Mouse (Mus musculus) midbrain, embryonic 12.5 days (tissue): ENCODE measurements around the gene Phf3. TPM values are rescaled to one million over a fixed set of nuclear protein-coding genes. Genes with fewer than 3 reads are reported as not detected.
A peak's percentile ranks its signal among the peaks of the same experiment; 100 is the strongest.

Experiments
- ATAC-seq: fragments of 200-750 bp; cut with Nextera tagmentation; 2 replicates; pipeline ENCODE4 v1.8.0; 2017; ENCODE audit warnings: low read depth, moderate TSS enrichment, moderate library complexity; ENCODE audit not compliant: low FRiP score
- H3K27ac ChIP-seq: fragments of 300-500 bp; sonication (generic); replicated peaks from 2 replicates; pipeline ENCODE4 v1.5.1; 2016; ENCODE audit warnings: mild to moderate bottlenecking
- H3K27me3 ChIP-seq: fragments of 300-500 bp; sonication (generic); 2 replicates; pipeline ENCODE4 v1.6.1; 2016; ENCODE audit warnings: mild to moderate bottlenecking
- H3K36me3 ChIP-seq: fragments of 300-500 bp; sonication (generic); 2 replicates; pipeline ENCODE4 v1.6.1; 2016
- H3K4me1 ChIP-seq: fragments of 300-500 bp; sonication (generic); 2 replicates; pipeline ENCODE4 v1.6.1; 2016
- H3K4me2 ChIP-seq: fragments of 300-500 bp; sonication (generic); replicated peaks from 2 replicates; pipeline ENCODE4 v1.6.1; 2016; ENCODE audit warnings: mild to moderate bottlenecking, moderate library complexity
- H3K4me3 ChIP-seq: fragments of 300-500 bp; sonication (generic); 2 replicates; pipeline ENCODE4 v1.5.1; 2016; ENCODE audit warnings: mild to moderate bottlenecking
- H3K9ac ChIP-seq: fragments of 300-500 bp; sonication (generic); replicated peaks from 2 replicates; pipeline ENCODE4 v1.6.1; 2016; ENCODE audit warnings: mild to moderate bottlenecking, moderate library complexity
- H3K9me3 ChIP-seq: fragments of 300-500 bp; sonication (generic); 2 replicates; pipeline ENCODE4 v1.6.1; 2016; ENCODE audit warnings: mild to moderate bottlenecking
- WGBS: fragments of 180-500 bp; shearing (Covaris S2); methylation state at CpG from one replicate; pipeline ENCODE4 v1.1.7; 2016; 5-methylcytosine and 5-hydroxymethylcytosine counted together
- polyA plus RNA-seq: library from polyadenylated mRNA; unstranded; fragments of >200 nt; fragmentation: Nextera tagmentation; extraction: Ambion mirVana; gene quantifications from 2 replicates; pipeline ENCODE4 v1.2.1, GENCODE M21; 2016

The Phf3 gene
- polyA plus RNA-seq, 1 experiment from 2014 or later, result 51.5 TPM

- no peaks in the 10 kb centered on the region for H3K9me3 ChIP-seq
- WGBS, result 56% methylated on average over 15 of the region's 15 CpGs
Observed at GRCm38 (mm10) chr1:30874261-30875131, 775 bp upstream of the Phf3 start.

DNA sequence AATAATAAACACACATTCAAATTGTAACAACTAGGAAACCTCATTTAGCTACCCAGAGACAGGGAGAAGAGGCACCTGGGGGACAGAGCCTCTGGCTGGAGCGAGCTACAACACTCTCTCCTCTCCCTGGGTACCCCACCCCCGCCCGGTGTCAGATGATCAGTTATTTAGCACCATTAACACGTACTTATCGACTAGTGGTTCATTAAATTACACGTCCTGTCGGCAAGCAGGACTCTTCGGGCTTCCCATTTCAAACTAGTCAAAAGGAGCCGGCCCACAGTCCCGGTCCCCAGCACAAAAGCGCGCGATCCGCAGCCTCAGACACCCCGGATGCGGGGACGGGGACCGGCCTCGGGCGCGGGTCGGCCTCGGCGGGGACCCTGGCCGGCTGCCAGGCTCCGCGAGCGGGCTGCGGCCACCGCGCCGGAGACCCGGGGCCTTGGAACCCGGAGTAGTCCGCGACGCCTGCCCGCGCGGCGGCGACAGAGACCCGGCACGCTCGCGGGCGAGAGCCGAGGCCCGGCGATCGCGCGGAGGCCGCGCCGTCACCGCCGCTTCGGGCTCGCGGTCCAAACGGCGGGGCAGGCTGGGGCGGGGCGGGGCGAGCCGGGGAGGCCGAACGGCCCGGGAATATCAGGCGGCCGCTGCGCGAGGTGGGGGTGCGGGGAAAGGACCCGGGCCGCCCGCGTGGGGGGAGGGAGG is 733 bp downstream of the Phf3 start:
- H3K9ac ChIP-seq, result peak overlapping the region; percentile 95
- WGBS, result under 1% methylated on average over 57 of the region's 79 CpGs
- H3K36me3 ChIP-seq, result no peaks in the 10 kb centered on the region
- H3K4me2 ChIP-seq, result peak overlapping the region; percentile 58
- peak overlapping the region; percentile 98 for H3K27ac ChIP-seq
- H3K27me3 ChIP-seq, result no peaks in the 10 kb centered on the region
- ATAC-seq, result no peak; the same call in 1 of the 2 replicates
- peaks cover 12% of the 10 kb centered on the region for H3K4me1 ChIP-seq
- H3K4me3 ChIP-seq, result peak overlapping the region; percentile 94
- no peaks in the 10 kb centered on the region for H3K9me3 ChIP-seq

More at GRCm38 (mm10) chr1:30874261-30875131, 775 bp upstream of the Phf3 start:
- peak overlapping the region; percentile 98 for H3K27ac ChIP-seq
- peak overlapping the region; percentile 58 for H3K4me2 ChIP-seq
- ATAC-seq, result no peak
- H3K4me3 ChIP-seq, result peak overlapping the region; percentile 94
- peak overlapping the region; percentile 95; the same call in 1 of the 2 replicates for H3K9ac ChIP-seq
- H3K36me3 ChIP-seq, result no peaks in the 10 kb centered on the region
- H3K27me3 ChIP-seq, result no peaks in the 10 kb centered on the region
- peaks cover 12% of the 10 kb centered on the region for H3K4me1 ChIP-seq

DNA sequence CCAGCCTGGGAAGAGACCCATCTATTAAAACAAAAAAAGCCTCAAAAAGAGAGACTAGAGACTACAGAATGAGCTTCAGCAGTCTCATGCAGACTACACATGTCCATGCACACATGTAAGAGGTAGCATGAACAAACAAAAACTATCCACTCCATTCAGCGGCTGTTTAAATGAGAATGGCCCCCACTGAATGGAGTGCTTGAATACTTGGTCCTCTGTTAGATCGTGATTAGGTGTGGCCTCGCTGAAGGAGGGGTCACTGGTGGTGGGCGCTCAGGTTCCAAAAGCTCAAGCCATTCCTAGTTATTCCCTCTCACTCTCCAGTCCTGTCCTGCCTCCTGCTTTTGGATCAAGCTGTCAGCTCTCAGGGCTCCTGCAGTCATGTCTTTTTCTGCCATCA is 5.9 kb downstream of the Phf3 start:
- H3K4me1 ChIP-seq, result peaks cover 12% of the 10 kb centered on the region
- 93% methylated on average over 4 of the region's 4 CpGs for WGBS

GRCm38 (mm10) chr1:30852518-30852917 is 21.2 kb downstream of the Phf3 start:
- WGBS, result 98% methylated on average over 3 of the region's 3 CpGs
- no peaks in the 10 kb centered on the region for H3K9me3 ChIP-seq
- no peak overlapping the region for H3K4me2 ChIP-seq
- H3K36me3 ChIP-seq, result no peaks in the 10 kb centered on the region
- H3K9ac ChIP-seq, result no peak overlapping the region
- no peaks in the 10 kb centered on the region for H3K4me1 ChIP-seq
- H3K4me3 ChIP-seq, result no peak overlapping the region
- ATAC-seq, result no peak
- no peak overlapping the region for H3K27ac ChIP-seq
- no peaks in the 10 kb centered on the region for H3K27me3 ChIP-seq

More for the DNA sequence above, 5.9 kb downstream of the Phf3 start:
- Histone ChIP-seq H3K9me3 (no peaks in the 10 kb centered on the region), H3K4me2 (no peak overlapping the region), H3K9ac (no peak overlapping the region), H3K36me3 (no peaks in the 10 kb centered on the region), H3K27ac (no peak overlapping the region), H3K4me3 (no peak overlapping the region), H3K27me3 (no peaks in the 10 kb centered on the region)
- no peak for ATAC-seq

DNA sequence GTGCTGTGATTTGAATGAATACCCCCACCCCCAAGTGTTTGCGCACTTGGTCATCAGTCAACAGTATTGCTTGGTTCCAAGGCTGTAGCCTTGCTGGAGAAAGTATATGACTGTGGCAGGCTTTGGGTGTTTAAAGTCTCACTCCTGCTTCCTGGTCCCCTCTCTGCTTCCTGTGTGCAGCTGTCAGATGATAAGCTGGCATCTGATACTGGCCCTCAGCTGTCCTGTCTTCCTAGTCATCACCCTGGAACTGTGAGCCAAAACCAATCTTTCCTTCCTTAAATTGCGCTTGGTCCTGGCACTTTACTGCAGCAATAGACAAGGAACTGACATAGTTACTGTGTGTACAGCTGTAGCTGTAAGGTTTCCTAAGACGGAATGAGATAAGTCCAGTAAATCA is 21.8 kb downstream of the Phf3 start:
- no peak for ATAC-seq
- no peak overlapping the region for H3K4me3 ChIP-seq
- 95% methylated on average over 3 of the region's 3 CpGs for WGBS
- H3K9me3 ChIP-seq, result no peaks in the 10 kb centered on the region
- H3K36me3 ChIP-seq, result no peaks in the 10 kb centered on the region
- no peaks in the 10 kb centered on the region for H3K27me3 ChIP-seq
- H3K27ac ChIP-seq, result no peak overlapping the region
- H3K4me2 ChIP-seq, result no peak overlapping the region
- H3K4me1 ChIP-seq, result no peaks in the 10 kb centered on the region
- no peak overlapping the region for H3K9ac ChIP-seq

DNA sequence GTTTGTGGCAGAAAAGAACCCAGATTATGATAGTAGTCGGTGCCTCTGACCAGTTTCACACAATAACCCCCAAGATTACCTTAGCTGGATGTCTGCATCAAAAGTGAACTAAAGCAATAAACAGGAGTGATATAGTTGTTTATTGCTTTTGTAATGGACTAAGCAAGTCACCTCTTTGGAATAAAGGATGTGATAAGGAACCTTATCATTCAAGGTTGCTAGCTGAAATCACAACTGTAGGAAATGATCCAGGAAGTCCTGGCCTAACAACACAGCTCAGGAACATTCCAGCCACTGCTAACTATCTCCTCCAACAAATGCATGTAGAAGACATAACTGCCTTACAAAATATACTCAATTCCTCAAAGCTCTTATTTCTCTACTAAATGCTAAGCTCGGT is 22.8 kb downstream of the Phf3 start:
- WGBS, result 95% methylated on average over 2 of the region's 2 CpGs
- no peaks in the 10 kb centered on the region for H3K27me3 ChIP-seq
- H3K4me1 ChIP-seq, result no peaks in the 10 kb centered on the region
- no peaks in the 10 kb centered on the region for H3K36me3 ChIP-seq
- no peak overlapping the region for H3K4me2 ChIP-seq
- no peak for ATAC-seq
- no peak overlapping the region for H3K4me3 ChIP-seq
- H3K27ac ChIP-seq, result no peak overlapping the region
- no peaks in the 10 kb centered on the region for H3K9me3 ChIP-seq
- H3K9ac ChIP-seq, result no peak overlapping the region

- no peaks in the 10 kb centered on the region for H3K36me3 ChIP-seq
- no peaks in the 10 kb centered on the region for H3K9me3 ChIP-seq
- no peaks in the 10 kb centered on the region for H3K27me3 ChIP-seq
- no peaks in the 10 kb centered on the region for H3K4me1 ChIP-seq
- no peak overlapping the region for H3K9ac ChIP-seq
- H3K27ac ChIP-seq, result no peak overlapping the region
- no peak overlapping the region for H3K4me2 ChIP-seq
- no peak for ATAC-seq
- 87% methylated on average over 3 of the region's 3 CpGs for WGBS
- H3K4me3 ChIP-seq, result no peak overlapping the region
Observed at GRCm38 (mm10) chr1:30849955-30850354, 23.8 kb downstream of the Phf3 start.

DNA sequence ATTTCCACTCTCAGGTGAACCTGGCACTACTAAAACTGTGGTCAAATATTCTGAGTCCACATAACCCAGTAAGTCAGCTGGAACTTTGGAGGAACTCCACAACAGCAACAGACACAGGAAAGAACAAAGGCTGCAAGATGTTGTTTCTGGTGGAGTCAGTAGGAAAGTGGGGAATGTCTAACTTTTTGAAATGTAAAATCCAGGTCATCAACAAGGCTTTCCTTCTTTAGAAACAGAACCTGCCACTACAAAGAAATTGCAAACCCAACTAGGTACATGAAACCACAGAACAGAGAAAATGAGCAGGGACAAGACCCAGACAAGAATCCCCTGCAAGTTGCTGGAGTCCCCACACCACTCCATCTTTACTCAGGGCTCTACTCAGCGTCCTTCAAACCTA is 26.0 kb downstream of the Phf3 start:
- Histone ChIP-seq H3K27me3 (no peaks in the 10 kb centered on the region), H3K36me3 (no peaks in the 10 kb centered on the region), H3K27ac (no peak overlapping the region), H3K9ac (no peak overlapping the region), H3K4me3 (no peak overlapping the region), H3K4me1 (no peaks in the 10 kb centered on the region), H3K4me2 (no peak overlapping the region), H3K9me3 (no peaks in the 10 kb centered on the region)
- ATAC-seq, result no peak
- 64% methylated on average over 1 of the region's 1 CpGs for WGBS

DNA sequence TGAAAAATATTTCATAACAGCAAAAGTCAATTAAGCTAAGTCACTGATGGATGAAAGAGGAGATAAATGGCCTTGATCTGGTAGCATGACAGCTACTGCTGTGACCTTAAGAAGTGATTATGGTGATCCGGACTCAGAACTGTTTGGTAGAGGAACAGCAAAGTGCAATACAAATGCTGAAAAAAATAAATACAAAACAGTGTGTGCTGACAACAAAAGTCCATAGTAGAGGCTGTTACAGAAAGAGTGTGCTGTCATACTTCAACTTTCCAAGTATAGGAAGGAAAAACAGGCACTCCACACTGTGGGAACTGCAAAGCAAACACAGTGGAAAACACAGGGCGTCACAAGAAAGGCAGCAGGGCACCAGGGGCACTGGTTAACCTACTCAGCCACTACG is 34.1 kb downstream of the Phf3 start:
- Histone ChIP-seq H3K27me3 (no peaks in the 10 kb centered on the region), H3K4me3 (no peak overlapping the region), H3K4me2 (no peak overlapping the region), H3K9me3 (no peaks in the 10 kb centered on the region), H3K9ac (no peak overlapping the region), H3K36me3 (0 out of 2 replicates have a peak, but pooled peaks cover 3% of the 10 kb centered on the region), H3K27ac (no peak overlapping the region), H3K4me1 (no peaks in the 10 kb centered on the region)
- 72% methylated on average over 3 of the region's 3 CpGs for WGBS
- no peak for ATAC-seq

DNA sequence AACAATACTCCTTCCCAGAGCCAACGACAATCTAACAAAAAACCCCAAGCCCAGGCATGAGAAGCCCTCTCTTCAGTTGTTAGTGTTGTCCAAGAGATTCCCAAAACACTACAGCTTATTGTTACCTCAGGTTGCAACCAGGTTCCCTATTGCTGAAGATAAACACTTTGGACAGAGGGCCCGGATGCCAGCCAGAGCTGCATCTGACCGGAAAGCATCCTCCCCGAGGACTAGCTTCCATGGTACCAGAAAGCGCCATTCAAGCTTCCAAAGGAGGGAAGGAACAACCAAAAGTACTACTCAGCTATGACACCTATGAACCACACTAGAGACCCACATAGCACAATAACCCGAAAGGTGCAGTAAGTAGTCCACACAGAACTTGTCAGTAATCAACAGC is 38.2 kb downstream of the Phf3 start:
- no peaks in the 10 kb centered on the region for H3K9me3 ChIP-seq
- ATAC-seq, result no peak
- no peak overlapping the region for H3K4me2 ChIP-seq
- H3K27me3 ChIP-seq, result no peaks in the 10 kb centered on the region
- H3K4me1 ChIP-seq, result no peaks in the 10 kb centered on the region
- H3K36me3 ChIP-seq, result peaks cover 12% of the 10 kb centered on the region
- 93% methylated on average over 6 of the region's 6 CpGs for WGBS
- no peak overlapping the region for H3K27ac ChIP-seq
- no peak overlapping the region for H3K4me3 ChIP-seq
- no peak overlapping the region for H3K9ac ChIP-seq

DNA sequence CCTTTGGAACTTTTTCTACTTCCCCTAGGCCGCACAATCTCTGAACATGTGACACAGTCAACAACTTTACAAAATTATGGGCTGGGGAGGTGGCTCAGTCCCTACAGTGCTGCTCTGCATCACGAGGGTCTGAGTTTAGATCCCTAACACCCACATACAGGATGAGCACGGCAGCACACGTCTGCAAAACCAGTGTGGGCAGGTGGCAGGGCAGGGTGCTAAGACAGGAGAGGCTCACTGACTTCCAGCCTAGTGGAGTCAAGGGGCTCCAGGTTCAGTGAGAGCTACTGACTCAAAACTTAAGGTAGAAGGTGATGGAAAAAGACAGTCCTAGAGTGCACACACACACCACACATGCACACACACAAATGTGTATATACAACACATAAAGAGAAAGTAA is 40.9 kb downstream of the Phf3 start:
- H3K4me2 ChIP-seq, result no peak overlapping the region
- H3K4me3 ChIP-seq, result no peak overlapping the region
- WGBS, result 89% methylated on average over 4 of the region's 4 CpGs
- no peaks in the 10 kb centered on the region for H3K27me3 ChIP-seq
- H3K36me3 ChIP-seq, result peaks cover 20% of the 10 kb centered on the region
- H3K27ac ChIP-seq, result no peak overlapping the region
- no peak for ATAC-seq
- H3K9ac ChIP-seq, result no peak overlapping the region
- H3K9me3 ChIP-seq, result no peaks in the 10 kb centered on the region
- no peaks in the 10 kb centered on the region for H3K4me1 ChIP-seq

DNA sequence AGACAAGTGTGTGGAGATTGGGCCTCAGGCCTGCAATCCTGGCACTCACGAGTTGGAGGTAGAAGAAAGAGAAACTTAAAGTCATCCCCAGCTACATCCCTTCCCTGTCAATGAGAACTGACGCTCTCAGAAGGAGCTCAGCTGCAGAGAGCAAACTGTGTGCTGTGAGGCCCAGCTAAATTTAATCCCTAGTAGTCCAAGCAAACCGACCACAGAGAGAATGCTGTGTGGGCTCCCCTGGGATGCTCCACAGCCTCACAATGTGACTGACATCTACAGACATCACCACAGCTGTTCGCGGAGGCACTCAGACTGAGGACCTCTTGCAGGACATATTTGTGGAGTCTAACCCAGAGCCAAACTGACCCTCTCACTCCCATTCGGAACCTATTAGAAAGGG is 54.3 kb downstream of the Phf3 start:
- H3K27ac ChIP-seq, result no peak overlapping the region
- peaks cover 44% of the 10 kb centered on the region for H3K36me3 ChIP-seq
- H3K4me1 ChIP-seq, result no peaks in the 10 kb centered on the region
- no peak overlapping the region for H3K4me3 ChIP-seq
- no peak overlapping the region for H3K4me2 ChIP-seq
- no peaks in the 10 kb centered on the region for H3K27me3 ChIP-seq
- no peaks in the 10 kb centered on the region for H3K9me3 ChIP-seq
- 0 out of 2 replicates have a peak, but pooled peaks have one; percentile 19 for ATAC-seq
- no peak overlapping the region for H3K9ac ChIP-seq
- WGBS, result 83% methylated on average over 6 of the region's 6 CpGs
